Mouse (Mus musculus) lung, postnatal 0 days (tissue): ENCODE data around the gene Npepps.

Experiments used
- CTCF ChIP-seq: IDR thresholded peaks from 2 replicates; pipeline ENCODE4 v1.5.1; 2016; ENCODE audit warnings: antibody characterized with exemption, mild to moderate bottlenecking
- EP300 ChIP-seq: IDR thresholded peaks from 2 replicates; pipeline ENCODE4 v1.6.1; 2016; ENCODE audit warnings: antibody characterized with exemption, mild to moderate bottlenecking, control low read depth

GRCm38 (mm10) chr11:97181061-97181460 lies 99.4 kb downstream of the Npepps start:
- TF ChIP-seq CTCF (no peak), EP300 (no peak)
